Mouse (Mus musculus) megakaryocyte, embryonic 14.5 days (primary cell): ENCODE data around the gene Lemd1.

Experiments
- FLI1 ChIP-seq: IDR thresholded peaks from 2 replicates; pipeline ENCODE4 v1.6.1; 2012; ENCODE audit warnings: low read length, inconsistent platforms, mixed read lengths
- GATA1 ChIP-seq: IDR thresholded peaks from 3 replicates; pipeline ENCODE4 v1.6.1; 2012; ENCODE audit warnings: mixed read lengths, low read length, inconsistent platforms, borderline replicate concordance

DNA sequence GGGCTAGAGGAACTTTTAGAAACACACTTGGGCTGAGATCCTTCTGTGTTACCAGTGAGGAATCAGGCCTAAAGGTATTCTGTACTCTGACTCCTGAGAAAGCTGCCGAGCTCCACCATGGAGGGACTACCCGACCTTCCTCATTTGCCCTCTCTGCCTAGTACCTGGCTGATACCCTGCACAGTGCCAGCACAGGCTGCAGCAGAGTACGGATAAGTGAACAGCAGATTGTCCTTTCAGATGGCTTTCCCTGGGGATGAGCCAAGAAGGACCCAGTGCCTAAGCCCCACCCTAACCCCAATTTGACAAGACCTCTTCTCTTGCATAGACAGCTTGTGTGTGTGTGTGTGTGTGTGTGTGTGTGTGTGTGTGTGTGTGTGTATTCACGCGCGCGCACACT, 117.4 kb downstream of the Lemd1 start:
- TF ChIP-seq FLI1 (no peak), GATA1 (no peak)
